Mouse (Mus musculus) T-cell, adult 2 months (primary cell): ENCODE data around the gene Zfp113.
"Not testable (repeated sequence)": the region's sequence is repeated elsewhere in the genome, so short reads cannot be mapped to it uniquely, and the experiment has no call there.

Experiments used
- DNase-seq: peaks from one replicate; pipeline ENCODE4 v3.0.0; 2022; ENCODE audit warnings: low spot score

Zfp113 gene

GRCm38 (mm10) chr5:138137935-138138549 is 17.5 kb downstream of the Zfp113 start:
- peak; percentile 37 for DNase-seq

GRCm38 (mm10) chr5:138137257-138137656 is 18.3 kb downstream of the Zfp113 start:
- no peak for DNase-seq

- no peak for DNase-seq
These were observed 23.0 kb downstream of the Zfp113 start for GRCm38 (mm10) chr5:138132425-138133064.

- DNase-seq = no peak
These were observed 37.5 kb downstream of the Zfp113 start for GRCm38 (mm10) chr5:138118041-138118440.

- DNase-seq = no peak
These were observed 38.1 kb downstream of the Zfp113 start for GRCm38 (mm10) chr5:138117199-138118015.

GRCm38 (mm10) chr5:138116255-138117198 is 39.0 kb downstream of the Zfp113 start, which contains the start of gene Zscan21:
Gene Zscan21 (plus strand): TSS chr5:138116903.
- peak; percentile 94 for DNase-seq

GRCm38 (mm10) chr5:138109847-138110396 is 45.6 kb downstream of the Zfp113 start:
- not testable (repeated sequence) for DNase-seq

- DNase-seq = no peak
These were observed 48.4 kb downstream of the Zfp113 start for GRCm38 (mm10) chr5:138107130-138107529.

GRCm38 (mm10) chr5:138104976-138105375 is 50.6 kb downstream of the Zfp113 start:
- no peak for DNase-seq

- no peak for DNase-seq
These were observed 61.1 kb downstream of the Zfp113 start for GRCm38 (mm10) chr5:138094474-138094873.

- DNase-seq = no peak
These were observed 62.8 kb downstream of the Zfp113 start for GRCm38 (mm10) chr5:138092771-138093170.

GRCm38 (mm10) chr5:138090737-138091136 is 64.8 kb downstream of the Zfp113 start:
- no peak for DNase-seq

GRCm38 (mm10) chr5:138090271-138090670 is 65.3 kb downstream of the Zfp113 start:
- DNase-seq = peak; percentile 16
